Mouse (Mus musculus): Measurements from ENCODE around the gene Asrgl1. TPM values are rescaled to one million over a fixed set of nuclear protein-coding genes. Genes with fewer than 3 reads are reported as not detected.
"Not testable (repeated sequence)": the region's sequence is repeated elsewhere in the genome, so short reads cannot be mapped to it uniquely, and the experiment has no call there.

Asrgl1 gene
- polyA plus RNA-seq, 1 experiment = 5.9 TPM

DNA sequence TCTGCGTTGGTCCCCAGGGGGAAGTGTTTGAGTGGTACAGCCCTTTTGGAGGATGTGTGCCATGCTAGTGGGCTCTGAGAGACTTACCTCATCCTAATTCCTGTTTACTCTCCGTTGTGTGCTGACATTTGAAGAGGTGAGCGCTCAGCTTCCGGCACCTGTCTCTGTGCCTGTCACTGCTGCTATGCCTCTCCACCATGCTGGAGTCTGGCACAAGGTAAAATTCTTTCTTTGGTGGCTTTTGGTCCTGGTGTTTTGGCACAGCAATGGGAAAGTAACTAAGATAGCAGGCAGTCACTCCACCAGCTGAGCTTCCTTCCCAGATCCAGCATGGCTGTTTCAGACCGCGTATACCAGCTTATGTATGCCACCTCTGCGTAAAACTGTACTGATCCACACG lies 35.7 kb downstream of the Asrgl1 start:
- Histone ChIP-seq H3K4me1 (replicated peaks; ENCODE audit: control insufficient read depth, insufficient read depth, low read length) (no peaks in the 10 kb centered on the region), H3K27ac (ENCODE audit: control insufficient read depth, insufficient read depth, low read length) (no peak overlapping the region), H3K36me3 (ENCODE audit: control insufficient read depth, insufficient read depth, low read length) (no peaks in the 10 kb centered on the region), H3K27me3 (ENCODE audit: control insufficient read depth, insufficient read depth, low read length) (no peaks in the 10 kb centered on the region), H3K4me3 (ENCODE audit: control insufficient read depth, insufficient read depth, low read length) (no peak overlapping the region)
- no peak for TF ChIP-seq CTCF (IDR thresholded peaks at IDR 0.05; ENCODE audit: borderline replicate concordance, control insufficient read depth, extremely low read depth, insufficient read depth, low read length, poor library complexity)
- no peak for TF ChIP-seq POLR2A (IDR thresholded peaks at IDR 0.05; ENCODE audit: control insufficient read depth, extremely low read depth, insufficient read depth, low read length, poor library complexity)
- WGBS = 94% methylated on average over 8 of the region's 8 CpGs
- no peak for DNase-seq

DNA sequence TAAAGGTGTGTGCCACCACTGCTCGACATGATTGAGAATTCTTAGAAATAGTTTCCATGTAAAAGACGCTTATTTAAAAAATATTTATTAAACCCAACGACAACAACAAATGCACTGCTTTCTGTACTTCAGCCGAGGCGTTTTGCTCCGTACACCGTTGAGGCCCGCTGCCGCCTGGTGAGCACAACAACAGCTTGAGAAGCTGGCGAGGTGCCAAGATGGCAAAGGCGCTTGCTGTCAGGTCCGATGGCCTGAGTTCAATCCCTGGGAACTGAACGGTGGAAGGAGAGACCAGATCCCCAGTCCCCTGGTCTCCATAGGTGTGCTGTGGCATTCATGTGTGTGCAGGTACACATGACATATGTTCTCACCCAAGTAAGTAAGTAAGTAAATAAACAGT lies 38.0 kb downstream of the Asrgl1 start:
- DNase-seq = no peak
- no peaks in the 10 kb centered on the region for H3K27me3 ChIP-seq (ENCODE audit: control insufficient read depth, insufficient read depth, low read length)
- TF ChIP-seq CTCF (IDR thresholded peaks at IDR 0.05; ENCODE audit: borderline replicate concordance, control insufficient read depth, extremely low read depth, insufficient read depth, low read length, poor library complexity) = no peak
- TF ChIP-seq POLR2A (IDR thresholded peaks at IDR 0.05; ENCODE audit: control insufficient read depth, extremely low read depth, insufficient read depth, low read length, poor library complexity) = no peak
- 94% methylated on average over 13 of the region's 13 CpGs for WGBS
- H3K4me1 ChIP-seq (replicated peaks; ENCODE audit: control insufficient read depth, insufficient read depth, low read length) = no peaks in the 10 kb centered on the region
- no peak overlapping the region for H3K27ac ChIP-seq (ENCODE audit: control insufficient read depth, insufficient read depth, low read length)
- H3K36me3 ChIP-seq (ENCODE audit: control insufficient read depth, insufficient read depth, low read length) = no peaks in the 10 kb centered on the region
- no peak overlapping the region for H3K4me3 ChIP-seq (ENCODE audit: control insufficient read depth, insufficient read depth, low read length)

DNA sequence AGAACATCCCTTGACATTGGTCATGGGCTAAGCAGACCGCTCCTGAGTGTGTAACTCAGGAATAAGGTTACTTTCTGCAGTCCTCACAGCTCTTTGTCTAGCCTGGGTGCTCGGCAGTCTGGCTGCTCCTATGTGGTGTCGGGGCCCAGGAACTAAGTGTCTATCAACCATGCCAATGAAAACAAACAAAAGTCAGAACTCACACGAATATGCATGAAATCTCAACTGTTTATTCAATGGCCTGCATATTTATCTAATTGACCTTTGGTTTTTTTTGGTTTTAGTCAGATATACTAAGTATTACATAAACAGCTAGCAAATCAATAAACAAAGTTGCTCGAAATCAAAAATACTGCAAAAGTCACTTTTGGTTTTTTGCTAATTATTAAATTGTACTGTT lies 40.3 kb downstream of the Asrgl1 start:
- no peak overlapping the region for H3K4me3 ChIP-seq (ENCODE audit: control insufficient read depth, insufficient read depth, low read length)
- no peak overlapping the region for H3K27ac ChIP-seq (ENCODE audit: control insufficient read depth, insufficient read depth, low read length)
- H3K4me1 ChIP-seq (replicated peaks; ENCODE audit: control insufficient read depth, insufficient read depth, low read length) = no peaks in the 10 kb centered on the region
- no peak for DNase-seq
- no peaks in the 10 kb centered on the region for H3K27me3 ChIP-seq (ENCODE audit: control insufficient read depth, insufficient read depth, low read length)
- no peaks in the 10 kb centered on the region for H3K36me3 ChIP-seq (ENCODE audit: control insufficient read depth, insufficient read depth, low read length)
- no peak for TF ChIP-seq POLR2A (IDR thresholded peaks at IDR 0.05; ENCODE audit: control insufficient read depth, extremely low read depth, insufficient read depth, low read length, poor library complexity)
- TF ChIP-seq CTCF (IDR thresholded peaks at IDR 0.05; ENCODE audit: borderline replicate concordance, control insufficient read depth, extremely low read depth, insufficient read depth, low read length, poor library complexity) = no peak
- WGBS = 94% methylated on average over 5 of the region's 5 CpGs

DNA sequence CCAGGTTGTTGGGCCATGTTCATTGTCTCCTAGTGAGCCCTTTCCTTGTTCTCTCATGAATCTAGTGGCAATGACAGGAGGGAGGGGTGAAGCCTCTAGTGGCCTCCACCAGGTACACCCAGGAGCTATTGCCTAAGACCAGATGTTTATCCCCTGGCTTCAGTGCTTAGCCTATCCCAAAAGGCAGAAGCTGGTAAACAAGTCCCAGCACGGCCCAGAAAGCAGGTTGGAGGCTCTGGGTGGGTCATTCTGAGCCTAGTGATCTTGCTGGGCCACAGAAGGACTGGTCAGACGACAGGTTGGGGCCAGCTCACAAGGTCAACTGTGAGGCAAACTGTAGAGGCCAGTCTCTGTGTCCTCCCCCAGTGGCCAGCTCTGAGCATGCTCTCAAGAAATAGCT lies 44.7 kb downstream of the Asrgl1 start:
- no peak for DNase-seq
- 84% methylated on average over 2 of the region's 2 CpGs for WGBS
- Histone ChIP-seq H3K27me3 (ENCODE audit: control insufficient read depth, insufficient read depth, low read length) (no peaks in the 10 kb centered on the region), H3K4me1 (replicated peaks; ENCODE audit: control insufficient read depth, insufficient read depth, low read length) (no peaks in the 10 kb centered on the region), H3K36me3 (ENCODE audit: control insufficient read depth, insufficient read depth, low read length) (no peaks in the 10 kb centered on the region), H3K4me3 (ENCODE audit: control insufficient read depth, insufficient read depth, low read length) (no peak overlapping the region), H3K27ac (ENCODE audit: control insufficient read depth, insufficient read depth, low read length) (no peak overlapping the region)
- TF ChIP-seq POLR2A (IDR thresholded peaks at IDR 0.05; ENCODE audit: control insufficient read depth, extremely low read depth, insufficient read depth, low read length, poor library complexity) = no peak
- no peak for TF ChIP-seq CTCF (IDR thresholded peaks at IDR 0.05; ENCODE audit: borderline replicate concordance, control insufficient read depth, extremely low read depth, insufficient read depth, low read length, poor library complexity)

DNA sequence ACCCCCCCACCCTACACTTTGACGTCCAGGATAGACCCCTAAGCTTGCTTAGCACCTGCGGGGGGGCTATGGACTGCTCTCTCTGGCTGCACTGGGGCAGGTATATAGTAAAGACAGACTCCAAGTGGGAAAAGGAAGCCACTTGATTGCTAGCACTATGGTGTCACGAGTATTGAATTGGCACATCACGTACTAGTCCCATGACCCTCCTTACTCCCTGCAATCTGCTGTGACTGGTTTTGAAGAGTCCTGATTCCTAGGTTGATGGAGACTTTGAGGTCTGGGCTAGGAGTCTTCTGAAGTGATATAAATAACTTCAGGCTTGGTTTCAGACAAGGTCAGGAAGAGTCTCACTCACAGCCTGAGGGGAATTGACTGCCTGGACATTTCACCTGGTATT lies 45.2 kb downstream of the Asrgl1 start:
- no peaks in the 10 kb centered on the region for H3K36me3 ChIP-seq (ENCODE audit: control insufficient read depth, insufficient read depth, low read length)
- no peak overlapping the region for H3K27ac ChIP-seq (ENCODE audit: control insufficient read depth, insufficient read depth, low read length)
- TF ChIP-seq POLR2A (IDR thresholded peaks at IDR 0.05; ENCODE audit: control insufficient read depth, extremely low read depth, insufficient read depth, low read length, poor library complexity) (no peak), CTCF (IDR thresholded peaks at IDR 0.05; ENCODE audit: borderline replicate concordance, control insufficient read depth, extremely low read depth, insufficient read depth, low read length, poor library complexity) (no peak)
- DNase-seq = no peak
- WGBS = 83% methylated on average over 4 of the region's 4 CpGs
- H3K4me3 ChIP-seq (ENCODE audit: control insufficient read depth, insufficient read depth, low read length) = no peak overlapping the region
- H3K4me1 ChIP-seq (replicated peaks; ENCODE audit: control insufficient read depth, insufficient read depth, low read length) = no peaks in the 10 kb centered on the region
- no peaks in the 10 kb centered on the region for H3K27me3 ChIP-seq (ENCODE audit: control insufficient read depth, insufficient read depth, low read length)

DNA sequence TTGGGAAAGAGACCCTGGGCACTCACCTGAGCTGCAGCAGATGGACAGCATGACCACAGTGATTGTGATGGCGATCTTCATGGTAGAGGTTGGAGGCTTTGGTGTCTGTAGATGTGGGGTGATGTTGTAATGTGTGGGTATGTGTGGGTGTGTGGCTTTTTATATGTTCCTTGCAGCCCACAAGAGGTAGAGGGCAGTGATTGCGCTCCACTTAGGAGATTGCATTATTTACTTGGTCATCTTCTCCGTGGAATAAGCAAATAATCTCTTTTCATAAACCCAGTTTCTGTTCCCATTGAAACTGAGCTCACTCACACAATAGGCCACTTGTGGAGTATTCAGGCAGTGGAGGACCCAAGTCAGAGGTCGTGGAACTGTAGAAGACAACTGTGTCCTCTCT lies 47.6 kb downstream of the Asrgl1 start, which contains the start of gene Scgb1a1:
Gene Scgb1a1 (minus strand): TSS at position 138 of the 400 bp plus-strand sequence.
- WGBS = 93% methylated on average over 4 of the region's 4 CpGs
- H3K4me3 ChIP-seq (ENCODE audit: control insufficient read depth, insufficient read depth, low read length) = no peak within 1 kb of the TSS
- DNase-seq = no peak
- H3K27me3 ChIP-seq (ENCODE audit: control insufficient read depth, insufficient read depth, low read length) = no peaks in the 10 kb centered on the region
- no peaks in the 10 kb centered on the region for H3K36me3 ChIP-seq (ENCODE audit: control insufficient read depth, insufficient read depth, low read length)
- no peak within 1 kb of the TSS for H3K27ac ChIP-seq (ENCODE audit: control insufficient read depth, insufficient read depth, low read length)
- no peak for TF ChIP-seq POLR2A (IDR thresholded peaks at IDR 0.05; ENCODE audit: control insufficient read depth, extremely low read depth, insufficient read depth, low read length, poor library complexity)
- TF ChIP-seq CTCF (IDR thresholded peaks at IDR 0.05; ENCODE audit: borderline replicate concordance, control insufficient read depth, extremely low read depth, insufficient read depth, low read length, poor library complexity) = no peak
- H3K4me1 ChIP-seq (replicated peaks; ENCODE audit: control insufficient read depth, insufficient read depth, low read length) = no peaks in the 10 kb centered on the region

DNA sequence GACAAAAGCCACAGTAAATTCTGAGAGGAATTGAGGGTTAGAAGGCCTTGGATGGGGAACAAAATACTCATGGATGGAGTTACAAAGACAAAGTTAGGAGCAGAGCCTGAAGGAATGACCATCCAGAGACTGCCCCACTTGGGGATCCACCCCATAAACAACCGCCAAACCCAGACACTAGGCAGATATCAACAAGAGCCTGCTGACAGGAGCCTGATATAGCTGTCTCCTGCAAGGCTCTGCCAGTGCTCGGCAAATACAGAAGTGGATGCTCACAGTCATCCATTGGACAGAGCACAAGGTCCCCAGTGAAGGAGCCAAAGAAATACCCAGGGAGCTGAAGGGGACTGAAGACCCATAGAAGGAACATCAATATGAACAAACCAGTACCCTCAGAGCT lies 51.5 kb downstream of the Asrgl1 start:
- not testable (repeated sequence) for H3K27ac ChIP-seq (ENCODE audit: control insufficient read depth, insufficient read depth, low read length); H3K27me3 ChIP-seq (ENCODE audit: control insufficient read depth, insufficient read depth, low read length); DNase-seq; H3K36me3 ChIP-seq (ENCODE audit: control insufficient read depth, insufficient read depth, low read length); H3K4me3 ChIP-seq (ENCODE audit: control insufficient read depth, insufficient read depth, low read length)
- 95% methylated on average over 2 of the region's 2 CpGs for WGBS
- H3K4me1 ChIP-seq (replicated peaks; ENCODE audit: control insufficient read depth, insufficient read depth, low read length) = peaks cover 11% of the 10 kb centered on the region
